Mouse (Mus musculus): Measurements from ENCODE around the gene Zfp811.

The Zfp811 gene

DNA sequence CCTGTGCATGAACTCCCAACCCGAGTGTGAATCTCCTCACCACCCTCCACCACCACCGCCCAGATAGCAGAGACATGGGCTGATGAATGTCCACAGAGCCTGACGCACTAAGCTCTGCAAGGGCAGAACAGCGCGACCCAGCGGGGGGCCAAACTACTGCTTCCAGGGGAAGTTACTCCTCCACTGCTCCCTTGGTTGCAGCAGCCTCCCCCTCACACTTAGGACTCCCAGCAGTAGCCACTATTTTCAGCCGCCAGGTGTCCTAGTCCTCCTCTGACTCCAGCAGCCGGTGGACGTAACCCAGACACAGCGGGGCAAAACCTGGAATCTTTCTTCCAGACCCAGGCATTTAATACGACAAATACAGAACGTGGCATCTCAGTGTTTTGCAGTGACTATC is 56.1 kb downstream of the Zfp811 start:
- DNase-seq (ENCODE audit: low read depth): no peak

DNA sequence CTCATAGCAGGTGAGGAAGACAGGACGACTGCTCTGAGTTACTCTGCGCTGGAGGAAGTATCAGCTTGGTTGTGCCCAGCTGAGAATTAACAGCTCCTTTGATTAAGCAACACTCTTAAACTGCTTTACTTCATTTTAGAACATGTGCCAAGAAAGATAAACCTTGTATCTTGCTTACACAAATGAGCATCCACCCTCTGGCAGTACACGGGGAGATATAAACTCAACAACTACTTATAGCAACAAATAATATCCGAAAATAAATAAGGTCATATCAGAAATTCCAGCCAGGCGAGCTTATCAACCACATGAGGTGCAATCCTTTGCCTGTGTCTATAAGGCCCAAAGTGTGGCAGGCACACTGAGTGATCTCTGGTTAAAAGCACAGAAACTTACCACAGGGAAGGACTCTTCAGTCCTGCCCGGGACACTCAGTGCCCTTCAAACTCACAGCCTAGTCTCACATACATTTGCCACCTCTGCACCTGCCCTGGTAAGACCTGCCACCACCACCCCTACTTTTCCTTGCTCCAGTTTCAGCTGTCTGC is 56.8 kb downstream of the Zfp811 start:
- DNase-seq (ENCODE audit: low read depth): peak; percentile 11

DNA sequence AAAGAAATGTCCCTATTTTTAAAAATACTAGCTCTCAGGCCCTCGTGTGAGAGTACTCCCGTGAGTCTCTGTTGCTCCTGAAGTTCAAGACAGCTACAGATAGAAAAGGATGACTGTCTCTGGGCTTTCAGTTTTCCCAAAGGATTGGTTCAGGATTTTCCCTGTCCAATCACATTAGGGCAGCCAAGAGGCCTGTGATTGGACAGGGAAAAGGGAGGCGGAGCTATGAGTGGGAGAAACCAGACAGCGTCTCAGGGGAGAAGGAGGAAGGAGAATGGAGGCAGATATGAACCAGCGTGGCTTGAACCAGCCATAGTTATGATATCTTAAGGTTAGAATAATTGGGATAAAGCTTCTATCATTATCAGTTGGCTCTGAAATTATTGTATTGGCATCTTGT is 59.1 kb downstream of the Zfp811 start:
- no peak for DNase-seq (ENCODE audit: low read depth)
